Mouse (Mus musculus) intestine, embryonic 14.5 days (tissue): ENCODE results near the gene Il6st. TPM values are rescaled to one million over a fixed set of nuclear protein-coding genes. Genes with fewer than 3 reads are reported as not detected.

Source experiments
- ATAC-seq: fragments of 200-750 bp; cut with Nextera tagmentation; replicated peaks from 2 replicates; pipeline ENCODE4 v1.8.0; 2017; ENCODE audit warnings: low read depth, moderate number of reproducible peaks, moderate TSS enrichment, moderate library complexity; ENCODE audit not compliant: low FRiP score, low TSS enrichment
- DNase-seq: peaks from one replicate; pipeline ENCODE4 v3.0.0-alpha.2; 2018; ENCODE audit warnings: low spot score
- H3K27ac ChIP-seq: fragments of 300-500 bp; sonication (generic); 2 replicates; pipeline ENCODE4 v1.5.1; 2014; ENCODE audit warnings: low read depth, mild to moderate bottlenecking, control low read depth
- H3K27me3 ChIP-seq: fragments of 300-500 bp; sonication (generic); replicated peaks from 2 replicates; pipeline ENCODE4 v1.6.1; 2014; ENCODE audit warnings: low read length, control low read depth; ENCODE audit not compliant: control insufficient read depth, insufficient read depth
- H3K36me3 ChIP-seq: fragments of 300-500 bp; sonication (generic); 2 replicates; pipeline ENCODE4 v1.6.1; 2014; ENCODE audit warnings: low read length, control low read depth; ENCODE audit not compliant: control insufficient read depth, insufficient read depth
- H3K4me1 ChIP-seq: fragments of 300-500 bp; sonication (generic); replicated peaks from 2 replicates; pipeline ENCODE4 v1.6.1; 2014; ENCODE audit warnings: low read length, control low read depth, mixed read lengths; ENCODE audit not compliant: control insufficient read depth, insufficient read depth
- H3K4me2 ChIP-seq: fragments of 300-500 bp; sonication (generic); 2 replicates; pipeline ENCODE4 v1.6.1; 2014; ENCODE audit warnings: low read length
- H3K4me3 ChIP-seq: fragments of 300-500 bp; sonication (generic); 2 replicates; pipeline ENCODE4 v1.5.1; 2014; ENCODE audit warnings: low read depth, low read length, control low read depth, mixed read lengths
- H3K9ac ChIP-seq: fragments of 300-500 bp; sonication (generic); 2 replicates; pipeline ENCODE4 v1.6.1; 2014; ENCODE audit warnings: mild to moderate bottlenecking, low read length
- H3K9me3 ChIP-seq: fragments of 300-500 bp; sonication (generic); 2 replicates; pipeline ENCODE4 v1.6.1; 2016; ENCODE audit warnings: low read length, control low read depth; ENCODE audit not compliant: control insufficient read depth
- WGBS: fragments of 180-500 bp; shearing (Covaris S2); extraction: QIAGEN DNeasy Blood & Tissue Kit; methylation state at CpG from one replicate; pipeline ENCODE4 v1.1.7; 2014; 5-methylcytosine and 5-hydroxymethylcytosine counted together
- polyA plus RNA-seq: library from polyadenylated mRNA; unstranded; fragments of >200 nt; fragmentation: Nextera tagmentation; extraction: Ambion mirVana; gene quantifications from 2 replicates; pipeline ENCODE4 v1.2.1, GENCODE M21; 2014

Gene Il6st
- polyA plus RNA-seq, 1 experiment from 2014 or later = 46.5 TPM

DNA sequence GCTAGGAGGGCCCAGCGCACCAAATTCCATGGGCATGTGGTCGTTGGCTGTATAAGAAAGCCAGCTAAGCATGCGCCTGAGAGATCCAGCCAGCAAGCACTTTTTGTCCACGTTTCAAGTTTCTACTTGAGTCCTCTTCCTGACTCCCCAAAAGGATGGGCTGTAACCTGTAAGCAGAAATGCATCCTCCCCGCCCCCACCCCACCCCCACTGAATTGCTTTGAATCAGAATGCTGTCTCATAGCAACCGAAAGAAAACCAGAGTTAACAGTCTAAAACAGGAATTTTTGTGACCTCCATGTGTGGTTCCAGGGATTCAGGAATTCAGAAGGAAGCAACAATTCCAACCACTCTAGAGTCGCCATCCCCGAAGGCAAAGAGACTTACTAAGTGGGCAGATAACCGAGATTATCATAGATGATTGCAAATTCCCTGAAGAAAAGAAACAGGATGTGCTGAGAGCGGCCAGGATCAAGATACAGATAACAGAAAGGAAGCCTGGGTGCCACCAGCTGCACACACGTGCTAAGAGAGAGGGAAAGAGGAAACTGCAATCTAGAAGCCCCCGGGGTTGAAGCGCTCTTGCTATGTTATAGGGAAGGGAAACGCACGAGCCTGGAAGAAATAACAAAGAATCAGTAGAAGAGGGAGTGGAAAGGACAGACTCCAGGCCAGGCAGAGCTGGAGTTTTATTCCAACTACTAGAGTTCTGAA is 24.6 kb upstream of the Il6st start:
- Histone ChIP-seq H3K27me3 (no peaks in the 10 kb centered on the region), H3K4me3 (no peak overlapping the region), H3K36me3 (no peaks in the 10 kb centered on the region), H3K4me2 (peak overlapping the region; percentile 23), H3K9me3 (no peaks in the 10 kb centered on the region), H3K27ac (peak overlapping the region; percentile 43), H3K4me1 (peaks cover 13% of the 10 kb centered on the region; the same call in 1 of the 2 replicates), H3K9ac (no peak overlapping the region)
- ATAC-seq (no peak), DNase-seq (no peak)
- WGBS = 24% methylated on average over 15 of the region's 15 CpGs

DNA sequence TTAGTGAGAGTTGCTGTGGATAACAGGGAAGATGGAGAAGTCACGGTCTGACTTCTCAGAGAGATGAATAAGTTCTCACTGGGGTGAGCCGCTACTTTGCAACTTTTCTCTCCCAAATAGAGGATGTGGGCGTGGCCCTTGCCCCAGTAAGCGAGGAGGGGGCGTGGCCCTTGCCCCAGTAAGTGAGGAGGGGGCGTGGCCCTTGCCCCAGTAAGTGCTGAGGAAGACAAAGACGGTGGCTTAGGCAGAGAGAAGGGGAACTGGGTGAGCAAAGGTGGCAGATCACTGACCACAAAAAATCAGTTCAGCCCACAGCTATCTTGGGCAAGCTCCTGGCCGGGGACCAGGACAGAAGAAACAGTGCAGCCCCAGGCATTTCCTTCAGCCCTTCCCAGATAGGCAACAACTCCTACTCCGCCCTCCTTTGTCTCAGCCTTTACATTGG is 23.9 kb upstream of the Il6st start:
- peak overlapping the region; percentile 43 for H3K27ac ChIP-seq
- no peak overlapping the region for H3K4me3 ChIP-seq
- no peaks in the 10 kb centered on the region for H3K36me3 ChIP-seq
- DNase-seq = no peak
- peaks cover 13% of the 10 kb centered on the region; the same call in 1 of the 2 replicates for H3K4me1 ChIP-seq
- WGBS = 20% methylated on average over 9 of the region's 9 CpGs
- no peaks in the 10 kb centered on the region for H3K9me3 ChIP-seq
- H3K9ac ChIP-seq = no peak overlapping the region
- peak overlapping the region; percentile 23 for H3K4me2 ChIP-seq
- no peaks in the 10 kb centered on the region for H3K27me3 ChIP-seq
- no peak for ATAC-seq

DNA sequence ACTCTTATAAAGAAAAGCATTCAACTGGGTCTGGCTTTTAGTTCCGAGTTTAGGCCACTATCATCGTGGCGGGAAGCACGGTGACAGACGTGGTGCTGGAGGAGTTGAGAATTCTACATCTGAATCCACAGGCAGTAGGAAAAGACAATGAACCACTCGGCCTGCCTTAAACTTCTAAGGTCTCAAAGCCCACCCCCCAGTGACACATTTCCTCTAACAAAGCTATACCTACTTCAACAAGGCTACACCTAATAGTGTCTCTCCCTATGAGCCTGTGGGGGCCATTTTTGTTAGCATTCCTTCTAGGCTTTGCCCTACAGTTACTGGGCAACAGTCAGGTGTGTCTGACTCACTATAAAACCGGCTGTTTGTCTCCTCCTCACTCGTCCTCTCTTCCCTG is 23.2 kb upstream of the Il6st start:
- no peak overlapping the region for H3K27ac ChIP-seq
- H3K27me3 ChIP-seq = no peaks in the 10 kb centered on the region
- 86% methylated on average over 8 of the region's 8 CpGs for WGBS
- H3K9ac ChIP-seq = no peak overlapping the region
- no peaks in the 10 kb centered on the region for H3K36me3 ChIP-seq
- no peak for DNase-seq
- no peak overlapping the region for H3K4me2 ChIP-seq
- H3K4me3 ChIP-seq = no peak overlapping the region
- H3K4me1 ChIP-seq = peaks cover 13% of the 10 kb centered on the region; the same call in 1 of the 2 replicates
- ATAC-seq = no peak
- no peaks in the 10 kb centered on the region for H3K9me3 ChIP-seq

DNA sequence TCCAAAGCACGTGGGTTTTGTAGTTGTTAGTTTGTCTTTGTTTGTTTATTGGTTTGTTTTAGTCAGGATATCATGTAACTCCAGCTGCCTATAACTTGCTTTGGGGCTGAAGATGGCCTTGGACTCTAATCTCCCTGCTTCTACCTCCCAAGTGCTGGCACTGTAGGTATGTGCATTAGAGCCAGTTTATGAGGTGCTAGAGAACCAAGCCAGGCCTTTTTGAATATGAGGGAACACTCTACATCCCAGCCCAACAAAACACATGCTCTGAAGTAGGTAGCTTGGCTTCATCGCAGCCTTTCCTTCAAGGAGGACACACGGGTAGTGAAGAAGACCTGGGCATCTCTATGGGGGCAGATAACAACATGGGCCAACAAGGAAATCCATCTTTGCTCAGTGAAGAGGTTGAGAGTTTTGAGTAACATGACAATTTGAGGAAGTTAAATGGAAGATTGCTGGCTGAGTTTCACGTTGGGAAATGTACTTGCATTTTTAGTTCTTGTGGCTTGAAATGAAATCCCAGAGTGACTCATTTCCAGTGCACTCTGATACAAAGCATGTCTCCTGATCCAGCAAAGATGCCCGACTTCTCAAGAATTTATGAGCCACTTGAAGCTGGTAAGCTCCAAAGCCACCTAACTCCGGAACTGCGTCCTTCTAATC is 20.9 kb upstream of the Il6st start:
- WGBS = 70% methylated on average over 7 of the region's 7 CpGs
- H3K4me1 ChIP-seq = peaks cover 13% of the 10 kb centered on the region; the same call in 1 of the 2 replicates
- H3K27me3 ChIP-seq = no peaks in the 10 kb centered on the region
- no peak overlapping the region for H3K9ac ChIP-seq
- H3K27ac ChIP-seq = no peak overlapping the region
- H3K9me3 ChIP-seq = no peaks in the 10 kb centered on the region
- ATAC-seq (no peak), DNase-seq (peak; percentile 28)
- H3K4me2 ChIP-seq = no peak overlapping the region
- H3K4me3 ChIP-seq = no peak overlapping the region
- no peaks in the 10 kb centered on the region for H3K36me3 ChIP-seq

DNA sequence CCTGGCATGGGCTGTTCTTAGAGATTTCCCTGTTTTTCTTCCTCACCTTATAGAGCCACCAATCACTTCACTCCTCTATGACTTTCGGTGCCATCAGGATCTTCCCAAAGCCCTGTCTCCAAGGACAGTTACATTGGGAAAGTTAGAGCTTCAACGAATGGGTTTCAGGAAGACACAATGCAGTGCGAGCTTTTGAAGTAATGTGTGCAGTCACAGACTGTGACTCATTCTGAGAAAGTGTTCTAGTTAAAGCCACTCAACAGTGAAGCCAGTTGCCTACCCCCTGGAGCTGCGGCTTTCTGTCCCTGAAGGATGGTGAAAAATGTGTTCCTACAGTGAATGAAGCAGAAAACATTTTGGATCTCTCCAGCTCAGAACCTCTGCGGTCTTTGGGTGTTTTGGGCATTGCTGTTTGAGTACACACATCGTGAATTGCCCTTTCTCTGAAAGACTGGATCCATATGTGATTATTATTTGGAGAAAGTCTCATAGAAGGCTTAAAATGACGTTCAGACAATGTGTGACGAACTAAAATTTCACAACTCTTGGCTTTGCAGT is 16.7 kb upstream of the Il6st start:
- Histone ChIP-seq H3K4me3 (no peak overlapping the region), H3K4me1 (no peaks in the 10 kb centered on the region), H3K4me2 (no peak overlapping the region), H3K27ac (no peak overlapping the region), H3K9me3 (no peaks in the 10 kb centered on the region), H3K36me3 (no peaks in the 10 kb centered on the region), H3K9ac (no peak overlapping the region), H3K27me3 (no peaks in the 10 kb centered on the region)
- 83% methylated on average over 8 of the region's 8 CpGs for WGBS
- no peak for ATAC-seq
- no peak for DNase-seq

DNA sequence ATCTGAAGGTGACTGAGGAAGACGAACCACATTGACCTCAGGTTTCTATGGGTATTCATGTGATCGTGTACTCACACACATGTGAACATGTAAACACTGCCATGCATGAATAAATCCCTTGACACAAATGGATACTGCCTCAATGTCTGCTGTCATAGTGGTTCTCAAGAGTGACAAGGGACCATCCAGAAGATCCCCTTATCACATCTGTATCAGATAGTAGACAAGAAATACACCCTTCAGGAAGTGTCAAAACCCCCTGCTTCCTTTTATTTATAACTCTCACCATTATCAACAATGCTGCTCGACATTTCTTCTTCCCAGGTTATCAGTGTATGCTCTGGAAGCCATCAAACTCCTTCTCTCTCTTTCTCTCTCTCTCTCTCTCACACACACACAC is 13.7 kb upstream of the Il6st start:
- Histone ChIP-seq H3K27me3 (no peaks in the 10 kb centered on the region), H3K4me2 (no peak overlapping the region), H3K9me3 (no peaks in the 10 kb centered on the region), H3K9ac (no peak overlapping the region), H3K36me3 (no peaks in the 10 kb centered on the region), H3K4me3 (no peak overlapping the region), H3K27ac (no peak overlapping the region), H3K4me1 (no peaks in the 10 kb centered on the region)
- ATAC-seq = no peak
- DNase-seq = no peak
- 42% methylated on average over 3 of the region's 3 CpGs for WGBS

DNA sequence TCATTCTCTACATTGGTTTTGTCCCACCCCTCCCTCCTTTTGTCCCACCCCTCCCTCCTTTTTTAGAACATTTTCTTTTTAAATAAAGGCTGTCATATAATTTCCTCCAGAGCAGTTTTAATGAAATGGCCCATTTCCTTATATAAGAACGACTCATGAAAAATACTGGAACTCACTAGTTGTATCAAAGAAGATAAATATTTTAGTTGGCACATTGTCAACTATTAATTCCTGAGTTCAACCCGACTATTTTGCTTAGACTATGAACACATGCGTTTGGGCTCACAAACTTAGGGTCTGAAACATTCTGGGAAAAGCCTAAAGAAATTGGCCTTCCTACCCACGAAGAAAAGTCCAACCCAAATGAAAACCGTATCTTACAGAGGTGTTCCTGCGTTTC is 6.5 kb upstream of the Il6st start:
- WGBS = 54% methylated on average over 6 of the region's 6 CpGs
- H3K27ac ChIP-seq = peak overlapping the region; percentile 38; the same call in 1 of the 2 replicates

DNA sequence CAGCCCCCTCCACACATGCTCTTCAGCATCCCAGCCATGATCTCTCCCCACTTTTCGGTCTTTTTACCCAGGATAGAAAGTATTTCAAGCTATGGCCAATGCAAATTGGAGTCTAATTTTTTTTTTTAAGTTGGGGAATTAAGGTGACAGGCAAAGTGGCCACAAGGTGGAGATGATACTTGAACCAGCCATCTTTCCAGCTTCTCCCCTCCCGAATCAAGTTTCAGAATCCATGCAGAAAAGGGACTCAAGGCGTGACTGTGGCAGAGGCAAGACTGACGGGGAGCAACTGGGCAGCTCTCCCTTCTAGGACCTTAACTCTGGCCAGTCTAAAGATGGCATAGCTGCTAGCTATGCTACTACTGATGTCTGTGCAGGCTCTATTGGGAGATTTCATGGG is 5.9 kb upstream of the Il6st start:
- H3K4me2 ChIP-seq = no peak overlapping the region
- H3K4me1 ChIP-seq = peaks cover under 1% of the 10 kb centered on the region; the same call in 1 of the 2 replicates
- DNase-seq (no peak), ATAC-seq (no peak)
- H3K9ac ChIP-seq = no peak overlapping the region
- WGBS = 81% methylated on average over 4 of the region's 4 CpGs
- no peaks in the 10 kb centered on the region for H3K9me3 ChIP-seq
- no peaks in the 10 kb centered on the region for H3K27me3 ChIP-seq
- no peak overlapping the region for H3K27ac ChIP-seq
- H3K4me3 ChIP-seq = no peak overlapping the region
- H3K36me3 ChIP-seq = no peaks in the 10 kb centered on the region

More for the DNA sequence above, 6.5 kb upstream of the Il6st start:
- no peaks in the 10 kb centered on the region for H3K27me3 ChIP-seq
- no peak overlapping the region for H3K4me2 ChIP-seq
- H3K36me3 ChIP-seq = no peaks in the 10 kb centered on the region
- no peaks in the 10 kb centered on the region; the same call in 1 of the 2 replicates for H3K4me1 ChIP-seq
- H3K9ac ChIP-seq = no peak overlapping the region
- no peaks in the 10 kb centered on the region for H3K9me3 ChIP-seq
- no peak for ATAC-seq
- H3K4me3 ChIP-seq = no peak overlapping the region
- DNase-seq = no peak
